Mouse (Mus musculus) brain, embryonic 14.5 days (tissue): ENCODE measurements around the gene Ptgir. TPM values are rescaled to one million over a fixed set of nuclear protein-coding genes. Genes with fewer than 3 reads are reported as not detected.

Source experiments
- DNase-seq: peaks from one replicate; pipeline ENCODE4 v3.0.0-alpha.2; 2011; ENCODE audit warnings: low read depth
- CTCF ChIP-seq: fragments of 200-500 bp; IDR thresholded peaks from 2 replicates; pipeline ENCODE4 v1.5.1; 2012; ENCODE audit warnings: inconsistent platforms, mild to moderate bottlenecking, moderate library complexity, borderline replicate concordance; ENCODE audit not compliant: insufficient read depth, insufficient read length; ENCODE audit errors: extremely low read depth
- POLR2A ChIP-seq: fragments of 200-500 bp; IDR thresholded peaks from 2 replicates; pipeline ENCODE4 v1.6.1; 2012; ENCODE audit warnings: mild to moderate bottlenecking, inconsistent platforms, borderline replicate concordance; ENCODE audit not compliant: poor library complexity, insufficient read depth, insufficient read length, severe bottlenecking; ENCODE audit errors: extremely low read depth
- polyA plus RNA-seq: library from polyadenylated mRNA; depleted of rRNA; stranded (reverse); fragments of >200 nt; gene quantifications from 2 replicates; pipeline ENCODE4 v1.2.3, GENCODE M21; 2012

Gene Ptgir
- polyA plus RNA-seq, 1 experiment = 0.75 TPM

DNA sequence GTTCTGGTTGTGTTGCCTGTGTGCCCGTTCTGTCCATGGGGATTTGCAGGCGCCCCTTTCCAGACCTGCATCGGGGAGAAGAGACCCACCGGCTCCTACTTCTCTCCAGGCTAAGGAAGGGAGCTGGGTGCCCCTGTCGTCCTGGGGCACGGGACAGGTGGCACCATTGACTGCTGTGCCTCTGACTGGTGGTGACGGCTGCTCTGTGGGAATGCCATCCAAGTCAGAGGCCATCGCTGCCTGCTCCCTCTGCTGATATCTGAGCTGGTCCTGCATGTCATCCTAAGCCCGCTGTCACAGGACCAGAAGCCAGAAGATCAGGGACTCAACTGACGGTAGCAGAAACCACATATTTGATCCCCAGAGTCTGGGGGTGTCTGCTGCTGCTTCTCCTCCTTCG, 2.6 kb downstream of the Ptgir start:
- no peak for DNase-seq
- TF ChIP-seq POLR2A = no peak
- TF ChIP-seq CTCF = no peak

DNA sequence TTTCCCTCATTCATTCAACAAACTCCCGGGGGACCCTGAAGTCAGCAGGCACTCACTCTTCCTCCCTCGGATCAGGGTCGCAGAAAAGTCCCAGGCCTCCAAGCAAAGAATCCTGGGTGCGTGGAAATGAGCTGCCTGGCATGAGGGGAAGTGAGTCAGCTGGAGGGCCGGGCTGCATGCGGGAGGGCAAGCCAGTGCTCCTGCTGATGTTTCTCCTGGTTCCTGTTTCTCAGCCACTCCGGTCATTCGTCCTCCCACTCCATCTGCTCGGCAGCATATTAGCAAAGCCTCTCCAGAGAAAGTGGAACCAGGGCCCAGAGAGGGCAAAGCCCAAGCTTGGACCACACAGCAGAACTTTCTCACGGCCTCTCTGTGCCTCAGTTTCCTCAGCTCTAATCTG, 3.6 kb downstream of the Ptgir start:
- no peak for TF ChIP-seq CTCF
- no peak for TF ChIP-seq POLR2A
- DNase-seq = no peak

DNA sequence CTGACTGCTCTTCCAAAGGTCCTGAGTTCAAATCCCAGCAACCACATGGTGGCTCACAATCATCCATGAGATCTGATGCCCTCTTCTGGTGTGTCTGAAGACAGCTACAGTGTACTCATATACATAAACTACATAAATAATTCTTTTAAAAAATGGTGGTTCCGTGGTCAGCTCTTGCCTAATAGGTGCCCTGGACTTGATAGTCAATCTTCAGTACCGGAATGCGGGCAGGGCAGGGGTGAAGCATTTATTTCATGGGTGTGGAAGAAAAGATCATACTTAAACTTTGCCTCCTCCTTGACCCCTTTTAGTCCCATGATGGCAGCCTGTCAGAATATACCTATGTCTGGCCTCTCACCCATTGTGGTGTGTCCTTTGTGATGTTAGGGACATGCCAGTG, 5.6 kb downstream of the Ptgir start:
- no peak for DNase-seq
- TF ChIP-seq POLR2A = no peak
- no peak for TF ChIP-seq CTCF

DNA sequence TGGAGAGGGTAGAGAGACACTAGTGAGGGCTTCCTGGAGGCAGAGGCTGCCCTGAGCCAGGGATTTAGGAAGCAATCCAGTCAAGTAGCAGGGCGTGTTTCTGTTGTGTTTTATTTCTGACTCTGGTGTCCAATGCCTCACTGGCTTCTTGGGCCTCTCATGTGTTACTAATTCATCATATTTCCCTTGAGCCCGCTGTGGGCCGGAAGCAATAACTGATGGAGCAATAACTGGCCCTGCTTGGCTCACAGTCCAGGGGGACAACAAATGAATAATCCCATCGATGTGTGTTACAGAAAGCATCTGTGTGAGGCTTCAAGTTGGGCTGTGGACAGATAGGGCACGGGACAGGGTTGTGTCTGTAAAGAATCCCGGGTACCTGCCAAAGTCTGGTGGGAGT, 6.1 kb downstream of the Ptgir start:
- TF ChIP-seq POLR2A (no peak), CTCF (no peak)
- no peak for DNase-seq

DNA sequence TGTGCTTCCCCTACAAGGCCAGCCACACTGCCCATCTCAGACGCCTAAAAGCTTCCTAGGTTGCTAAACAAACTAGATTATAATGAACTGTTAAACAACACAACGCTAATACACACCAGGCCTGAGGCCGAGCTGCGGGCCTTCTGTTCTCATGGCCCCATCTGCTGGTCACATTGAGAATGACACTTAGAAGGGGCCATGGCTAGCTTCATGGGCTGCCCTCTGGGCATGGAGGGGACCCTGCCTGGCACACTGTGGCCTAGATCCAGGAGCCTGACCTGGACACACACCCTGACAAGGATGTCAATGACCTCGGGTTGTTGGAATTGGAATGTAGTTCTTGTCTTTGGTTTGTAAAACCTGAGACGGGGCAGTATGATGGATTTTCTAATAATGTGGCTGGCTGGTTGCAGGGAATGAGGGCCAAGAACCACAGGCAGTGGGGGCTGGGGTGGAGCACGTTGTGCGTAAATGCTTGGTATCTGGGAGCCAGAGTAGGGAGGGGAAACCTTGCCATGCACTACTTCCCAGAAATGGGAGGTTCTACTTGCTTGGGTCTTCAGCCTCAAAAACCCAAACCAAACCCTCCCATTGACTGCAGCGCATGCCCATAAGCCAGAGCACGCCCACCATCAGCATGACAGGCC, 7.6 kb downstream of the Ptgir start:
- DNase-seq = peak; percentile 77
- TF ChIP-seq CTCF = peak; percentile 92
- no peak for TF ChIP-seq POLR2A

DNA sequence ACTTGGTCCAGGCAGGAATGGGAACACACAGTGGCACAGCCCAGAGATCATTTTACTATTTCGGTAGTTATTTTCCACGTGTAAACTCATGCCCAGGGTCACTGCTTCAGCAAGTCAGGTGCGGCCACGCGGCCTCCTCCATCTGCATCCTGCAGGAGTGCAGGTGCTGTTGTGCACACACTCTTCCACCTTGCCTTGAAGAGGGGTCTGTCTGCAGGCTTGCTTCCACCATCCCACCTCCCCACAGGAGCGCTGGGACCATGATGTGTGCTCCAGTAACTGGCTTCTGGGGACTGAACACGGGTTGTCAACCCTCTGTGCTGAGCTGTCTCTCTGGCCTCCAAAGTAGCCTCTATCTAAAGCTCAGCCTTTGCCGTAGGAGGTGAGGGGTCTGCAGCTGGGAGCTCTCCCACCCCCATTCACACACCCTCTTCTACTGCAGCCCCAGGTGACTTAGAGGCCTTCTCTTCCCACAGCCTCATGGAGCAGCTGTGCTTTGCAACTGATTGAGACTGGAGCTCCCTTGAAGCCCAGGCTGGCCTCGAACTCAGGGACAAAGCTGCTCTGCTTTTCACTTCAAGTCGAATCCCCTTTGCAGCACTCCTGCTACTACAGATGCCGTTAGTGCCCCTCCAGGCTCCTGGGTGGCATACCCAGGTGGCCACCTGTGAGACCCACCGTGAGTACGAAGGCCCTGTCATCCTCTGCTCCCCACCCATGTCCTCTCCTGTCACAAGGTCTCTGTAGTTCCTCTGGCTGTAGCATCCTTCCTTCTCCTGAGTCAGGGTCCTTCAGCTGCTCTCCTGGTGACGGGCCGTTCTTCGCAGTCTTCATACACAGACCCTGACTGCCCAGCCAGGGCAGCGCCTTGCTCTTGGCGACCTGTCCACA, 8.4 kb downstream of the Ptgir start:
- TF ChIP-seq POLR2A (no peak), CTCF (no peak)
- no peak for DNase-seq

DNA sequence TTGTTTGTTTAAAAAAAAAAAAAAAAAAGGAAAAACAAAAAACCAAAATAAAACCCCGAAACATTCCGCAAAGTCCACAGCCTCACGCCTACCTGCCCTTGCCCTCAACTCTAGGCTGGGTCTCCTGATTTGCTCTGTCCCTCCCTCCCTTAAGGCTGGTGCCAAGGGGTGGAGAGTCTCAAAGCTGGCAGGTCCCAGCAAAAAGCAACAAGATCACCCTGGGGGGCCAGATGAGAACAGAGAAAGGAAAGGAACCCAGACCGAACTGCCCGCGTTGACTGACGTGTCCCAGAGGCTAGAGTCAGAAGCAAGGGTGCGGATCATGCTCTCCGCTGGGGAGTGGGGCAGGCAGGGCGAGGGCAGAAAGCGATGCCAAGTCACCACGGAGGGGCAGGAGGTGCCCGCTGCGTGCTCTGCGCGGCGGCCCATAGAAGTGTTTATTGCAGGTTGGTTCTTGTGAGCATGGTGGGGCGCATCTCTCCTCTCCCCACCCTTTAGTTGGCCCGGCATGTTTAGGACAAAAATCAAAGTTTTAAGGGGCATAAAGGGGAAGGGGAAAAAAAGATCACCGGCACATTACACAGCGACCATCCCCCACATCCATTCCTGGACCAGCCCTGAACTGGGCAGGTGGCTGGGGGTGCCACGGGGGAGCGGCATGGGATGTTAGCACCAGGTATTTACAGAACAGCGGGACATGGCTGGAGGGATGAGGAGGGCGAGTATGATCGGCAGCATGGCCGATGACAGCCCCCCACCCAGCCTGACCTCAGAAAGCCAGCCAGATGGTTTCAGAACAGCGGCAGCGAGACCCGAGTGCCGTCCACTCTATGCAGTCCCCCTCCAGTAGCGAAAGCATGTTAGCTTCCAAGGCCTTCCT, 9.4 kb downstream of the Ptgir start:
- no peak for DNase-seq
- TF ChIP-seq POLR2A (no peak), CTCF (no peak)

DNA sequence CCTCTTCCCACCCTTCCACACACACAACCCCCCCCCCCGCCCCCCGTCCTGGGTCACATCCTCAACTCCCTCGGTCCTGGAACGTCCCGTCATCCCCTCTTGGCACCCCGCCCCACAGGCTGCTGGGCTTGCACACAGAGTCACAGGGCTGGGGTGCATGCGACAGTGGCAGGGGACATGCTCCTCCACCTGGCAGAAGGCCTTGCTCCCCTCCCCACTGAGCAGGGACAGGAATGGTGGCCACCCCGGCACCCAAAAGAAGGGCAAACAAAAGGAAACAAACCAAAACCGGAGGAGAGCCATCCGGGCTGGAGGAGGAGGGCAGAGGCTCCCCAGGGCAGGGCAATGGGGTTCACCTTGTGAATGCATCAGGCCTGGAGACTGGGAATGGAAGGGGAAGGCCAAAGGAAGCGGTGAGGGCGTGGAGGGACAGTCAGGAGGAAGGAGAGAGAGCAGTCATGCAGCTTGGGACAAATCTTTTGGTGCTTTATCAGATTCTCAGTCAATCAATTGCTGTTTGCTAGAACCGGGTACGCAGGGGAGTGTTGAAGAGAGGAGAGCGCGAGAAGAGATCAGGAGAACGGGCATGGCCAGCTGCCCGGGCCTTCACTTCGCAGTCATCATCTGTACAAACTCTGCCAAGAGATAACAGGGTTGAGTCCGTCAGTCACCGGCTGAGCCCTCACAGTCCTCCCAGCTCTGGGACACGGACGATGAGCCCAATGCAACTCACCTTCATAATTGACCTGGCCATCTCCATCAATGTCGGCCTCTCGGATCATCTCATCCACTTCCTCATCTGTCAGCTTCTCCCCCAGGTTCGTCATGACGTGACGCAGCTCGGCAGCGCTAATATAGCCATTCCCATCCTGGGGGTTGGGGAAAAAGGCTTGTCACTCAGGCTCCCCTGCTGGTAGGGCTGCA, 10.3 kb downstream of the Ptgir start:
- no peak for DNase-seq
- TF ChIP-seq CTCF (no peak), POLR2A (no peak)

DNA sequence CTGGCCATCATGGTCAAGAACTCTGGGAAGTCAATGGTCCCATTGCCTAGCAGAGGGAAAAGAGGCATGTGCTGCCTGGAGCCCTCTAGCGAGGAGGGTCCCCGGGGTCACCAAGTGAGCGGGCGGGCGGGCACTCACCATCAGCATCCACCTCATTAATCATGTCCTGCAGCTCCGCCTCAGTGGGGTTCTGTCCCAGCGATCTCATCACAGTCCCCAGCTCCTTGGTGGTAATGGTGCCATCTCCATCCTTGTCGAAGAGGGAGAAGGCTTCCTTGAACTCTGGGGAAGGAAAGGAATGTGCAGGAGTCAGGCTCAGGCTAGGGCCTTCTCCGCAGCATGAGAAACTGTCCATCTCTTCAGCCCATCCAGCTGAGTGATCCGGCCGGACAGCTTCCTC, 11.2 kb downstream of the Ptgir start:
- no peak for DNase-seq
- no peak for TF ChIP-seq CTCF
- TF ChIP-seq POLR2A = no peak

DNA sequence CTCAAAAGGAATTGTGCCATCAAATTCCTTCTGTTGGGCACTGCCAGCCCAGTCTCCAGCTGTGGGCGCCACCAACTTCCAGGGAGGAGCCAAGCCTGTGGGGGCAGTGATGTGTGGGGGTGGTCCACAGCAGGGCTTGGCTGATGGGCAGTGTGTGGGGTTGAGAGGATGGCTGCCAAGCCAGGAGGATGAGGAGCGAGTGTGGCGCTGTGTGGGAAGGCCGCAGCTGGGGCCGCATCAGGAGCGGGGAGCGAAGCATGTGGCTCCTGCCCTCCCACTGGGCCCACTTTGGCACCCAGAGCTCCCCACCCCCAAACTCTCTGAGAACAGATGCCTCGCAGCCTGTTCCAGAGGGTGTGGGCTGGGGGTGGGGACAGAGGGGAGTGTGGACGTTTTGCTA, 11.7 kb downstream of the Ptgir start:
- no peak for DNase-seq
- TF ChIP-seq POLR2A = no peak
- TF ChIP-seq CTCF = no peak
